Mouse (Mus musculus) spleen, embryonic (tissue): Measurements from ENCODE around the gene Lypla2.

ENCODE experiments used
- CTCF ChIA-PET: fragments of 350-600 bp; sonication (Branson Sonifier 250); formaldehyde crosslinking; loops from one replicate; lab custom pipeline; 2022; lab: Charles Lee

The Lypla2 gene

DNA sequence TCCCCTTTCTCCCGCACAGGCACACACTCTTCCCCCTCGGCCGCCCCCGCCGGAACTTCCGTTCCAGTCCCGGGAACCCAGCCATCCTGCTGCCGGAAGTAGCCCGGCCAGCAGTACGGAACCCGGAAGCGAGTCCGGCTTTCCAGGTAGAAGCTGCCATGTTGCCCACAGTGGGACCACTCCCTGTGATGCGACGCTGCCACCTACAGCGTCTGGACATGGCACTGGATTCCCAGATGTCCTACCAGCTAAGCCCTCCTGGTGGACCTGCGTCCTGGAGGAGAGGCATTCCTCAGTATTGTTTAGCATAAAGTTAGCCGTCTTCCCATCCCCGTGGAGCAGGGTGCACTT, at the start of gene Lypla2:
Gene Lypla2, minus strand, starts transcription at position 71 of the 351 bp plus-strand sequence.
- CTCF ChIA-PET = interaction anchor here (1.4 kb wide), 1 partner anchor 52 kb away, joined by 3 read pairs; the partner anchor contains the start of gene Fuca1

DNA sequence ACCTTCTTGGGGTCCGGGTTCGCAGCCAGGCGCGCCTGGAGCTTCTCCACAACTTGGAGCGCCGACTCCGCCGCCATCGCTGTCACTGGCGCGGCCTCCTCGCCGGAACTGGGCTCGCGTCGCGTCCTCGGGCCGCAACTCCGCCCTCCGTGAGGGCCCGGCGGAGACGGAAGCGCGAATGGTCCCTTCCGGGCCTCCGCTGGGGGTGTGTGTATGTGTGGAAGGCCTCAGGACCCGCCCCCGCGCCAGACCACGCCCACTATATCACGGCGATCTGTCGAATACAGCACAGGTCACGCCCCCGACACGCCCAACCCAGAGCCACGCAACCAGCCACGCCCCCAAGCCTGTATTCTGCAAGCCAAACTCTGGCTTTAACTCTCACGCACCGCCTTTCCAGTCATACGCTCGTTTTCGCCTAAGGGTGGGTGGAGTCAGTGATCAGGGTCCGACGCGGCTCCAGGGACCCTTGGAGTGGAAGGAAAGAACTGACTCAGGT, 49.2 kb upstream of the Lypla2 start, which contains the start of gene Eloa:
Gene Eloa, minus strand, starts transcription at position 215 of the 499 bp plus-strand sequence.
- CTCF ChIA-PET = no interaction called here

DNA sequence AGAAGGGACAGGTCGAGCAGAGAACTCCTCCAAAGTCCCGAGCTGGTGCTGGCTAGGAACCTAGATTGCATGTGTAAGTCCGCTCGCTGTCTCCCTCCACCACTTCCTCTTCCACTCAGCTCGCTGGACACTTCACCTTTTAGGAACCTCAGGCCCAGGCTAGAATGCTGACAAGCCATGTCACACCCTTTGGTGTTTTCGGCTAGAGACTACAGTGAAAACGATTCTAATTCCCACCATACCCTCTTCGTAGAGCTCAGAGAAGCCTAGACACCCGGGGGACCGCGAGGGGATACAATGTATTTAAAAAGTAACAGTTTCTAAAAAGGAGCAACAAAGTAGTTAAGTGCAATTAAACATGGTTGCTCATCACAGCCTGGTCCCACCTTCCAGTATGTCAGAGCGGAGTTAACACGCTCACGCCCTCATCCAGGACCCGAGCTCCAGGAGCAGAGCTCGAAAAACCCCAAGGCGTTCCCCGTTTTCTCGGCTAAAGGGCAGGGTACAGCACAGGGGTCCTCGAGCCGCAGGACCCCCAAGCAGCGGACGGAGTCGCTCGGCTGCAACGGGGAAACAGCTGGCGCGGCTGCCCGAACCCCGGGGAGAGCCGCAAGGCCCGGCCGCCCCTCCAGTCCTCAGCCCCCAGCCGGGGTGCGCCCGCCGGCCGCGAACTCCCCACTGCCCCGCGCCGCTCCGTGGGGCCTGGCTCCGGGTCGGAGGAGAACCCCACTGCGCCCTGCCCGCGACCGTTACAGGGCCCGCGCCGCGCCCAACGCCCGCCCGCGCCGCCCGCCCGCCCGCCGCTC, 48.5 kb upstream of the Lypla2 start:
- CTCF ChIA-PET = no interaction called here

DNA sequence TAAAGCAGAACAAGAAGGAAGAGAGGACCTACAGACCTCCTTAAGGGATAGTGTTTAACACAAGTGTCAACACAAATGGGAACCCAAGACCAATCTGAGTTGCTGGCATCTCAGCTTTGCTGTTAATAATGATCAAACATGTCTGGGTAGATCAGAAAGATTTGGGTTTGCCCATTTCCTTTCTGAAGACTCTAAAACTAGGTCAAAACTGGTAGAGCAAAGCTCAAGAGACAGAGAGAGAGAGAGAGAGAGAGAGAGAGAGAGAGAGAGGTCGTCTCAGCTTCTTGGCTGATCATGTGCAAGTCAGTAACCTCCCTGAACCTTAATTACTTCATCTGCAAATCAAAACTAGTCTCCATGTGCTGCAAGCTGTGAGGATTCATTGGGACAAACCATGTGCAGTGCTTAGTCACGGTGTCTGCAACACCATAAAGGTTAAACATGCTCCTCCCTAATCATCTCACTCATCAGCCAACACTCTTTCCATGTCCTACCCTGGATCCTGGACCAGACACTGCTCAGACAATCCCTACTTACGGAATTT, 43.7 kb upstream of the Lypla2 start:
- CTCF ChIA-PET = interaction anchor here (0.6 to 1.1 kb wide), 4 partner anchors 10 to 141 kb away, joined by 3 to 7 read pairs (median 4); no protein-coding TSS in a partner anchor

DNA sequence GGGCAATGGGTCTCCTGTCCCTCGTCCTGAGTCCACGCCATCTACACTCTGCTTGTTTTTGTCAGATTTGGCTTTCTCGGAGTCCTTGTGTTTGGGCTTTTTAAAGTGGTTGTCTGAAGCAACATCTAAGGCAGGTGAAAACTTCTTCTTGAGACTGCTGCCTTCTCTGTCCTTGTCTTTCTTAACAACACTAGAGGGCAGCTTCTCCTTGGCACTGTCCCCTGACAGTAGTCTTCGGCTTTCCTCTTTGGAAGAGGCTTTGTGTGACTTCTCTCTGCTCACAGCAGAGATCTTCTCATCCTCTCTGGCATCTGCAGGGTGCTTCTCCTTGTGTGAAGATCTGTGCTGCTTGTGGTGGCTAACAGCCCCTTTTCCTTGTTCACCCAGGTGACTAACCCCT, 38.2 kb upstream of the Lypla2 start:
- CTCF ChIA-PET = interaction anchor here (0.6 kb wide), 1 partner anchor 18 kb away, joined by 11 read pairs; no protein-coding TSS in a partner anchor

DNA sequence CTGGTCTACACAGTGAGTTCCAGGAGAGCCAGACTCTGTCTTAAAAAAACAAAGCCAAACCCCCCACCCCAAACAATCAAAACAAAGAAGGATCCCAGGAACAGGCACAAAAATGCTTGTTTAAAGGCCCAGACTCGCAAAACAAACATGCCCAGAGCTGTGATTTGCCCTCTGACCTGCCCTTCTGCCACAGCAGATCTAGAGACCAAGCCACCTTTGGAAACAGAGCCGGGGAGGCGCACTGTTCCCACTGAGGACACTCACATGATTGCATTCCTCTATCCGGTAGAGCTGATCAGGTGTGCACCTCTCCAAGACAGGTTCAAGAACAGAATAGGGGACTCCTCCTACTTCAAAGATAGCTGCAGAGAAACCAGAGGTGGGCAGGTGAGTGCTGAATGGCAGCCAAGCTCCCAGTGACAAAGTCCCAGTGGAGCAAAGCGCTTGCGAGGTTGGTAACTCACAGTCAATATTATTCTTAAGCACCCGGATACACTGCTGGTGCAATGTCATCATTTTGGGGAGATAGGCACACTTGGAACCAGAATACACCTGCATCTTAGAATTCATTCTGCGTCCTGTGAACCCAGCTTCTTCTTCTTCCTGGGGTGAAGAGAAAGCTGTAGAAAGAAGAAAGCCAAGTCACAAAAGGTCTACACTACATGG, 36.5 kb upstream of the Lypla2 start:
- CTCF ChIA-PET = interaction anchor here (0.7 kb wide), 1 partner anchor 38 kb away, joined by 8 read pairs; no protein-coding TSS in a partner anchor

DNA sequence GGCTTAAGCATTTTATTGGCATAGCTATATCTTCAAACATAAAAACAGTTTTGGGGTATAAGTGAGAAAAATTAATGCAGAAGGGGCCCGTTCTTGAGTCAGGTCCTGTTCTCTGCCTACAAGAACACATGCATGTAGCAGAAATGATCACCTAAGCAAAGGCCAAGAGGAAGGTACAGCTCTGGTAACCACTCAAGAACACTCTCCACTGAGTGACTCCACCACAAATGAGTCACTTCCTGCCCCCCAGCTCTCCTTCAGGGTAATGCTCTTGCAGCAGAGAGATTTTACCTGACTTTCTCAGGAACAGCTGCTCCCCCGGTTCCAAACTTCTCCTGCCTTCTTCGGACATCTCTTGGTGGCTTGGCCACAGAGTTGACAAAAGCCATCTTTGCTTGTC, 34.4 kb upstream of the Lypla2 start:
- CTCF ChIA-PET = interaction anchor here (0.6 kb wide), 1 partner anchor 10 kb away, joined by 5 read pairs; no protein-coding TSS in a partner anchor

DNA sequence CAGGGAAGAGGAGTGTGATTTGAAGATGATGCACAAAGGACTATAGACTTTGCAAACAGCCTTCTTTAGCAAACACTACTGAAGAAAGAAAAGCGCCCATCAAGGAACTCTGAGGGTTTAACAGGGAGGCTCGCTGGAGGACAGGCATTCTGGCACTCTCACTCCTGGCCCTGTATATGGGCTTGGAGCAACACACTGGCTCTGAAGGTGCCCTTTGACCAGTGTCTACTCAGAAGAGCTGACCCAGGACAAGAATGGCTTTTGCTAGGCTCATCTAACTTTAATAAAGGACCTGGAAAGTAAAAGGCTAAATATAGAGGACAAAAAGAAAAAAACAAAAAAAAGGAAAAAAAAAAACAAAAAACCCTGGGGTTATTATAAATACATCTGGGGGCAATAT, 32.5 kb upstream of the Lypla2 start:
- CTCF ChIA-PET = no interaction called here

DNA sequence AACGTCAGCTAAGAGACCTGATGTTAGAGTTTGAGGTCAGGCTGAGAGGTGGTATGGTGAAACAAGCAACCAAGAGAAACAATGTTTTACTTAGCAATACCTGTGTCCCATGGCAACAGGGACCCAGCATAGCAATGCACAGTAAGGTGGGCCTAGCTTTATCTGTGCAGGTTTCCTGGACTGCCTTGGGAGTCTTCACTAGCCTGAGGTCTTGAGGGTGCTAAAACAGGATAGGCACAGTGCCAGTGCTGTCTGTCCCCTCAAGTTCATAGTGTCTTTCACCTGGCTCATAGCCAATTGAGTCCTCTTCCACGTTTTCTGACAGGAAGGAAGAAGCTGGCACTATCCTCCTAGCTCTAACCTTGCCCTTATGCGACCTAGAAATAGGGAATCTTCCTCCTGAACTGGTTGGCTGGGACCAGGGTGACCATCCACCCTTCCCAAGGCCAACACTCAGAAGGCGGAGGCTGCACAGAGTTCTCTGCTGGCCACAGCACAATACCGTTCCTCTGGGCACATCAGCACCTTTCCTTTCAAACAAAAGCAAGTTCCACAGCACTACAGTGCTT, 31.8 kb upstream of the Lypla2 start:
- CTCF ChIA-PET = no interaction called here

DNA sequence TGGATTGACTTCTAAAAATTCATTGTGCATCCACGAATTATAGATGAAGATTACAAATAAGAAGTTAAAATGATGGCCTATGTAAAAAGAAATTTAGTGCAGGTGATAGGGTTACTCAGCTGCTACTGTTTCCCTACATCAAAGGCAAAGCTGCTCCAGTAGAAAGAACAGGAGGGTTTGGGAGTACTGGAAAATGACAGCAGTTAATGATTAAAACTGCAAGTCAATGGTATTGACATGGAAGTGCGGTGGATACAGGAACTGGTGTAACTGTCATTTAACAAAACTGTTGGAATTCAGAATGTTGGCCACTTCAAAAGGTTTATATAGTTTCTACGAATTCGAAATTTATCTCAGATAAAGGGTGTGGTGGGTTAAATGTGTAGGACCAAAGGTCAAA, 22.7 kb upstream of the Lypla2 start:
- CTCF ChIA-PET = no interaction called here

DNA sequence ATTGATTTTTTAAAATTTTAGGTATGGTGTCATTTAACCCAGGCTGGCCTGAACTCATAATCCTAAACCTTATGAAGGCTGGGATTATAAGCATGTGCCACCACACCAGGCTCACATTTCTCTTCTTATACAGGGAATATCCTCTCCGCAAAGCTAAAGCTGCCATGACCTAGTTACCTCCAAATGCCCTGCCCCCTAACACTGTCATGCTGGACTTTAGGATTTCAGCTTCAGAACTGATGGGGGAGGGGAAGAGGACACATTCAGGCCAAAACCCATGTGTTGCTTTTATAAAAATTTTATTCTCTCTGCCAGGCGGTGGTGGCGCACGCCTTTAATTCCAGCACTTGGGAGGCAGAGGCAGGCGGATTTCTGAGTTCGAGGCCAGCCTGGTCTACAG, 21.5 kb upstream of the Lypla2 start:
- CTCF ChIA-PET = interaction anchor here (0.6 kb wide), 1 partner anchor 45 kb away, joined by 3 read pairs; no protein-coding TSS in a partner anchor

DNA sequence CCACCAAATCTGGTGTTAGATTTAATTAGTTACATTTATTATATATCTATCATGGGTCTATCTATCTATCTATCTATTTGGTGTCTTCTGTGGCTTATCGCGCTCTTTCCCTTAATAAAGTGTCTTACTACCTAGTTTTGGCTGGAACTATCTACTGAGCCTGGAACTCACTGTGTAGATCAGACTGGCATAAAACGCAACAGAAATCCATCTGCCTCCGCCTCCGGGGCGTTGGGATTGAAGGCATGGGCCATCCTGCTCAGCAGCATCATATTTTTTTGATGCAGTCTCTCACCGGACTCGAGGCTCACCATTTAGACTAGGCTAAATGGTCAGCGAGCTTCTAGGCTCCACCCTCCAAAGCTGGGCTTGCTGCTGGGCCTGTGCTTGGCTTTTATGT, 15.3 kb upstream of the Lypla2 start:
- CTCF ChIA-PET = interaction anchor here (0.6 to 0.7 kb wide), 4 partner anchors 21 to 832 kb away, joined by 3 to 7 read pairs (median 4); no protein-coding TSS in a partner anchor

DNA sequence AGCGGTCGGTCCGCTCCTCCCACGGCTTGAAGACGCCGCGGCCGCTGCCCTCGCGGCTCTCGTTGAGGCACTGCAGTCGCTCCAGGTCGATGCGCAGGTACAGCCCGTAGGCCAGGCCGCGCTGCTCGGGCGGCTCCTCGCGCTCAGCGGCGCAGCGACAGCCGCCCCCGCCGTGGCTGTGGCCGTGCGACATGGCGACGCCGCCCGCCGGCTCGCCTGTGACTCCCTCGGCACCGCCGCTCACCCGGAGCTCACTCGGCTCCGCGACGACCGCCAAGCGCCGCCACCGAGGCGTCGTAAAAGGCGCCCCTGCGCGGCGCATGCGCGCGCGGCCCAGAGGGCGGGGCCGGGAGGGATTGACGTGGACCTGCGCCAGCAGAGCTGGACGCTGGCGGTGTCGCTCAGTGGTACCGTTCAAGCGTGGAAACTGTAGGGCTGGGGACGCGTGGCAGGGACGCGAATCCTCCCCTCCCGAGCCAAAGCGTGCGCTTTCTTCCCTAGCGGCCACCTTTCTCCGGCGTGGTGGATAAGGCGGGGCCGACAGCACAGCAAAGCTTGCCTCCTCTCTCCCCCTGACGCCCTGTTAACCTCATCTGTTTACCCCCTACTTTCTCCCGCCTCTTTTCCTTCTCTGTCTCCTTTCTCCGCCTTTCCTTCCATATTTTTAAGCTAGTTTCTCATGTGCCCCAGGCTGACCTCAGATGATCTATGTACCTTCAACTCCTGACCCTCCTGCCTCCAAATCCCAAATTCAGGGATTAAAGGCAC, 14.7 kb upstream of the Lypla2 start, which contains the start of gene Pithd1:
Gene Pithd1, minus strand, starts transcription at position 322 of the 768 bp plus-strand sequence.
- CTCF ChIA-PET = interaction anchor here (0.7 kb wide), 2 partner anchors 21 to 831 kb away, joined by 3 read pairs; no protein-coding TSS in a partner anchor

DNA sequence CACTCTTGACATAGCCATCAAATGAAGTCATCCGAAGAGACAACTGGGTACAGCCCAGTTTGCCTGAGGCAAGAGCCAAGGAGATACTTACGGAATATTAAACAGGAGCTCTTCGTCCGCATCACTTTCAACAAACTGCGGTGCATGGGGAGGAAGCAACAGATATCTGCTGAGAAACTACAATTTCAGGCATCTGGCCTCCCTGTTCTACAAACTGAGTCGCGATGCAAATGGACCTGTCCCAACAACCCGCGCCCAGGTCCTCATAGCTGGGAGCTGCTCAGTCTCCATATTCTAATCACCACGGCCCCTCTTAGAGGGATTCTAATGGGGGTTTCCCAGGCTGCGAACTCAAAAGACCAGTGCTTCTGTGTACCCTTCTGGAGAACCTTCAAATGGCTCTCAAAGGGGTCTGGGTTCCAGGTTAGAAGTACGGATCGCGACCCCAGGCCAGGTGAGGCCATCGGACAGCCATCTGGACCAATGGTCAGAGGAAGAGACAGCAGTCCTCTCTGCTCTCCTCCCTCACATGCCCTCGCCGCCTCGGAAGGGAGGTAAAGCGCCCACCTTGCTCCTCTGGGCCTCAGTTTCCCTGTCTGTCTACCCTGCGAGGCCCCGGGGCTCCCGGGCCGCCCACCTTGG, 14.0 kb upstream of the Lypla2 start:
- CTCF ChIA-PET = no interaction called here

DNA sequence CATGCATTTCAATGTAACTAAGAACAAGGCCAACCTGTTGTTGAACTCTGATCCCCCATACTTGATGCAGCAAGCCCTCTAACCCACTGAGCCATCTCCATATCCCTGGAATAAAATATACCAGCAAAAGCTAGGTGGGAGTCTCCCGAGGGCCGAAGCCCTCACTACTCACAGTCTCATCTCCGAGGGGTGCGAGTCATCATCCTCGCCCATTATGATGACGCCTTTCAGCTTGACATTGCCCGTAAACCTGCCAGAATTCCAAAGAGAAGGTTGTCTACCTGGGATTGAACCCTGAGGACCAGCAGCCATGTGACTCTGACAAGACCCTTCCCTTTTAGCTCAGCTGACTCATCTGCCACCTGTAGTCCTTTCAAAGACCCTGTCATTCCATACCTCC, 13.3 kb upstream of the Lypla2 start:
- CTCF ChIA-PET = no interaction called here

DNA sequence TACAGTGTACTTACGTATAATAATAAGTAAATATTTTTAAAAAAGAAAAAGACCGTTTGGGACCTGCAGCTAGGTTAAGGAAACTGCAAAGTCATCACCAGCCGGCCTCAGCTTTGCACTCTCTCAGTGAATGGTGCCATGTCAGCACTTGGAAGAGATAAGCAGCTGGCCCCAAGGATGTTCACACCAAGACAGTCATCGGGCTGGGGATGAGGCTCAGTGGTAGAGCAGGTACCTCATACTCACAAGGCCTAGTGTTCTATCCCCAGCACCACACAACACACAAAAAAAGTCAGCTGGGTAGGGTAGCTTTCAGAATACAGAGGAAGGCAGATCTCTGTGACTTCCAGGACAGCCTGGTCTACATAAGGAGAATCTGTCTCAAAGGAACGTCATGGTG, 12.8 kb upstream of the Lypla2 start:
- CTCF ChIA-PET = no interaction called here

DNA sequence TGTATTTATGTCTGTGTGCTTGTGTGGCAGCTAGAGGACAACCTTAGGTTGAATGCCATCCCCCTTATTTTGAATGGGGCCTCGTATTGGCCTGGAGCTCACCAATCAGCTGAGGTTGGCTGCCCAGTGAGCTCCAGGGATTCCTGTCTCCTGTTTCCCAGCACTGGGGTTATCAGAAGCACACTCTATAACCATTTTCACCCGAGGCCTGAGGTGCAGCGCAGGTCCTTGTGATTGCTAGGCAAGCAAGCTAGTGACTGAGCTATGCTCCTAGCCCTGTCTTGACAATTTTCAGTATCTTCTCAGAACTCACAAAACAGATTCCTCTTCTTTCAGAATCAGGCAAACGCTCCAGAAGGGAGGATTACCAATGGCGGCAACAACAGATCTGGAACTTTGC, 12.1 kb upstream of the Lypla2 start:
- CTCF ChIA-PET = interaction anchor here (1.0 kb wide), 1 partner anchor 11 kb away, joined by 3 read pairs; no protein-coding TSS in a partner anchor

DNA sequence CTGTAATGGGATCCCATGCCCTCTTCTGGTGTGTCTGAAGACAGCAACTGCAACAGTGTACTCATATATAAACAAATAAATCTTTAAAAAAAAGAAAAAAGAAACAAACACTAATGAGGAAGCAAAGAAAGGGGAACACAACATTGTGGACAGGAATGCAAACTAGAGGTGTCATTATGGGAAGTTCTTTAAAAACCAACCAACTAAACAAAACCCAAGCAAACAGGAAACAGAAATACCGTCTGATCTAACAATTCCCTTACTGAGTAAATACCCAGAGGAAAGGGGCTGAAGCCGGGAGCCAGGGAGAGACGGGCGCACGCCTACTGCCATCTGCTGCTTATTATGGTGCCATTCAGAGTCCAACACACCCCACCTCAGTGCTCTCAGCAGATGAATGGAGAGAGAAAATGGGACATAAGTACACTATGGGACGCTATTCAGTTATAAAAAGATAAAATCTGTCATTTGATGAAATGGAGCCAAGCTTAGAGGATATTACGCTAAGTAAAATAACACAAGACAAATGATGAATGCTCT, 9.2 kb upstream of the Lypla2 start:
- CTCF ChIA-PET = interaction anchor here (1.0 kb wide), 1 partner anchor 34 kb away, joined by 3 read pairs; no protein-coding TSS in a partner anchor

DNA sequence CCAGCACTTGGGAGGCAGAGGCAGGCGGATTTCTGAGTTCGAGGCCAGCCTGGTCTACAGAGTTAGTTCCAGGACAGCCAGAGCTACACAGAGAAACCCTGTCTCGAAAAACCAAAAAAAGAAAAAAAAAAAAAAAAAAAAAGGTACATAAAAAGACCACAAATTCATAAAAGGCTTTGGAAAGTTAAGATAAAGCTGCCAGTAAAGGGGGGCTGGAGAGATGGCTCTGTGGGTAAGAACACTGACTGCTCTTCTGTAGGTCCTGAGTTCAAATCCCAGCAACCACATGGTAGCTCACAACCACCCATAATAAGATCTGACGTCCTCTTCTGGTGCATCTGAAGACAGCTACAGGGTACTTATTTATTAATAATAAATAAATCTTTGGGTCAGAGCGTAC, 7.8 kb upstream of the Lypla2 start:
- CTCF ChIA-PET = interaction anchor here (0.6 kb wide), 1 partner anchor 169 kb away, joined by 5 read pairs; no protein-coding TSS in a partner anchor
